Mouse (Mus musculus) adrenal gland (tissue): ENCODE data around the gene Maml3.

ENCODE experiments used
- intact Hi-C: fragments of 180-260 bp; cut with DNase I; formaldehyde crosslinking; loops from one replicate; pipeline ENCODE4 v1.15.1; 2025

The Maml3 gene

DNA sequence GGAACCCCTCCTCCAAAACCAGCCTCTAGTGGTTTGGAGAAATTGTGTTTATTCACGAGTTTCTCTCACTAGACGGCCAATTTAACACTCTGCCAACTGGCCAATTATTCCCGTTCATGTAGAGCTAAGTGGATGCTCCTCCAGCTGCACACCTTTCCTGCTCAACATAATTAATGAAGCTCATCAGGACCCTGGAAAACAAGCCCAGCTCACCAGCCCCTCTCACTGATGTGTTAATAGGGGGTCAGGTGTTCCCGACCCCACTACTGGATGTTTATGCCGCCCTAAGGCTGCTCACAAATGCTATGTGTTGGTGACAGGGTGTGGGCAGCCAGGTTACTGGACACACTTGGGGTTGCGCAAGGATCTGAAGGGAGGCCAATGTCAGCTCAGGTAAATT, 263.7 kb downstream of the Maml3 start:
- intact Hi-C loops, result no loop called here

DNA sequence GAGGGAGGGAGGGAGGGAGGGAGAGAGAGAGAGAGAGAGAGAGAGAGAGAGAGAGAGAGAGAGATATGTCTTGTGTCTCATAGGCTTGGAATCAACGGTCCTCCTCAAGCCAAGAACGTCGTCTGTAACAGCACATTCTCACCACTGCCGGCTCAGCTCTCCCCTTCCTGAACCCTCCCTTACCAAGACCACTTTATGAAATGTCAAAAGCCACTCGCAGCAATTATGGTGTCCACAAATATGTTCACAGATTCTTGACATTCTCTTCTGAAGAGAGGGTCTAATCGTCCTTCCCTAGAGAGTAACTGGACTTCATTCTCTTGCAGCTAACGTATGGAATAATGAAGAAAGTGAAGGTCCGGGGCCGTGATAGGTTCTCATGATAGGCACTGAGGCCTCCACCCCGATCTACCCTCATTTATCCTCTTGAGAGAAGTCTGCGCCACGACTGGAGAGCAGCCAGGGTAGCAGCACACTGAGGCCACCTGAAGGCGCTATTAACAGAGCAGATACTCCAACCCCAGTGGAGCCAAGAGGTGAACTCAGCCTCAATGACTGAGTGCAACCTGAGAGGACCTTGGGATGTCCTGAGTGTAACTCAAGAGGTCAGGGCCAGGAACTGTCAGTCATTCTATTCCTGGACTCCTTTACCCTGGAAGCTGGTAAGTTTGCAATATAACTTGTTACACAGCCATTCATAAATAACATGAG, 264.6 kb downstream of the Maml3 start:
- intact Hi-C loops, result no loop called here

DNA sequence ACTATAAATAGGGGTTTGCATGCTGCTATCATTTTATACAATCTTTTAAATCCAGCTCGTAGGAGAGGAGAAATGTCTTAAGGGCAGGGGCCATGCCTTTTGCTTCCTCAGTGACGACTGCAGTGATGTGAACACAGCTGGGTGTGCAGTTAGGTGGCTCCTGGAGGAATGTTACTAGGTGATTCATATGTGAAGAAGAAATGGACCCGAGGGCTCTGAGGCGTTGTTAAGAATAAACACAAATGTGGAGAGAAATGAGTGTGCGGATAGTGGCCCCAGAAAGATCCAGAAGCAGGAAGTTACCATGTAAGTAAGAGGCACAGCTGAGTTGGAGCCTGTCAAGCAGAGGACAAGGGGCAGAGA, 265.5 kb downstream of the Maml3 start:
- intact Hi-C loops, result no loop called here

DNA sequence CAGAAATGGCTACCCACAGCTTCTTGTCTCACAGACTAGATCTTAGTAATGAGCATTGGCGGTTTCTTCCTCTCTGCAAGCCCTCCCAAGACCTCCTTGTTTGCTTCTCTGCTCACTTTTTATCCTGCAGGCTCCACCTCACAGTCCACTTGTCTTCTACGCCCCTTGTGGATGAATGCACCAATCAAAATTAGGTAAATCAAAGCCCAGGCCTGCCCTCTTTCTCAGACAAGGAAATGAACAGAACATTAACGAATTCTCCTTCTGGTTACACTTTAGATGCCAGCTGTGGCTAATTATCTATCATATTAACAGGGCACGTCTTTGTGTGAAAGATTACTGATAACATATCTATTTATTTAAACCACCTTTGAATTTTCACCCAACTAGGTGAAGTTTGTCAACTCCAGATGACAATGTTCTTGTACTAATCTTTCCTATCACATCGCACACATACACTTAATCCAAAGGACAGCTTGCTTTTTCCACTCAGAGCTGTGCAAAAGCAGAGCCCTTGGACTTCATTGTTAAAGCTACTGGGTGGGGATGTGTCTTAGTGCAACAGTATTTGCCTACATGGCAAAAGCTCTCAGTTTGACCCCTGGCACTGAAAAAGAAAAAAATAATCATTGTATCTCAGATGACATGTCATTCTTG, 266.1 kb downstream of the Maml3 start:
- intact Hi-C loops, result no loop called here

DNA sequence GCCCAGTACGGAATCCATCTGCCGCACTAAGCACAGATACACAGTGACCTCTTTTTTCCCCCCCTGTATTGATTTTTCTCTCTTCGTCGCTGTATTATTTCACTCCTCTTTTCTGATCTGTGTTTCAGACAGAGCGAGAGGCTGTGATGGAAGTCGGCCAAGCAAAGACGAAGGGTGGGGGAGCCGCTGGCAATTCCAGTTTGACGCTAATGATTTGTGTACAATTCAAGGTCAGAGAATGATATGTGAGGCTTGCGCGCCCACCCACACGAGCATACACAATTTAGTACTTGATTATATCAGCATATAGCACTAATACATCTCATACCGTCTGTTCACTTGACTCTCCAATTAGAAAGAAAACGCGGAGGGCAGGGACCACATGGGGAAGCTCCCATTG, 271.9 kb downstream of the Maml3 start:
- intact Hi-C loops, result no loop called here

DNA sequence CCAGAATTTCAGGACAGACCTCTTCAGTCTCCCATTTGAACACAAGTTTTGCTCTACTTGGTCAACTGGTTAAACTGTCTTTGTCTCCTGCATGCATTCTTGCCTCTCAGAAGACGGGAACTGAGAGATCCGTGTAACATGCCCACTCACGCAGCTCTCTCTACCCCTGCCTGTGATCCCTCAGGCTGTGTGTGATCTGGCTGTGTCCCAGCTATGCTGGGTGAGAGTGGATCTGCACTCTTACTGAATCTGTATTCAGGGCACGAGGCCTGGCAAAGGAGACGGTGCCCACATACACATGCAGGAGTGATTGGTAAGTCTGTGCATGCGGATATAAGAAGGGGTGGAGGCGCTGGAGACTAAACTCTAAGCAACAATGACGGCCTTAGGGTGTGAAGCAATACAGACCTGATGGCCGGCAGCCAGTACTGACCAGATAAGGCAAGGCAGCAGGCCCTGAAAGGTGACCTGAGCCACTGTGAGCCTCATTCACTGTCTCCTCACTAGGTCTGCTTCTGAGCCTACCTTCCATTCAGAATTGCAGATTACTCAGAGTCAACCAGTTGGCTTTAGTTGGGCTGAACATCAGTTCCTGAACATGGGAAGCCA, 274.0 kb downstream of the Maml3 start:
- intact Hi-C loops, result no loop called here

DNA sequence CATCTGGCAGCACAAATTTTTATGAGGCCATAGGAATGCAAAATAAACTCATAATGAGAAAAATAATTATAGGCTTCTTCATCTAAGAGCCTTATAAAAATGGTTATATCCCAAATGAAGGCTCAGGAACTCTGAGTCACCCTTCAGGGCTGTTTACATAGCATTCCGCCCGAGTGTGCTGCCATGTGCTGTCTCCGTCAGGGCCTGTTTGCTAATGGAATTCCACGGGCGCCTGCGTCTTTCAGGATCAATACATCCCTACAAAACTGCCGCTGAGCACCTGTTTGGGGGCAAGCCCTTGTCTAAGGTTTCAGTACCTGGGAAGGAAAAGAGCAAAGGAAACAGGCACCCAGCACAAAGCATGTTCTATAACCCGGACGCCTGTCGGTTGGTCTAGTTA, 279.3 kb downstream of the Maml3 start:
- intact Hi-C loops, result no loop called here

DNA sequence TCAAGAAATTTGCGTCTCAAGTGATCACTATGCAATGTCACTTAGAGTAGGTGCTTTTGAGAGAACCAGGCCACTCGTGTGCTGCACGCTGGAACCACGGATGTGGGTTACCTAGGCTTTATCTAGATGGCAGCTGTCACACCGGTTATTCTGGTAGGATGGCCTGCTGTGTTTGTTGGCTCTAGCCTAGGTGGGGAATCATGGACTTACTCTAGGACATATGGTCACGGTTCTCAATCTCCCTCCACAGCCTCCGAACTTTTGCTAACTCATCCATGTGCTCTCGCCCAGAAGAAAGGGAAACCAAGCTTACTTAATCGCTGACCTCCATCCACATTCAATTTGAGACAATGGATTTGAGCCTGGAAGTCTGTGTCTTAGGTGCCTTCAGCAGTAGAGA, 280.4 kb downstream of the Maml3 start:
- intact Hi-C loops, result no loop called here

DNA sequence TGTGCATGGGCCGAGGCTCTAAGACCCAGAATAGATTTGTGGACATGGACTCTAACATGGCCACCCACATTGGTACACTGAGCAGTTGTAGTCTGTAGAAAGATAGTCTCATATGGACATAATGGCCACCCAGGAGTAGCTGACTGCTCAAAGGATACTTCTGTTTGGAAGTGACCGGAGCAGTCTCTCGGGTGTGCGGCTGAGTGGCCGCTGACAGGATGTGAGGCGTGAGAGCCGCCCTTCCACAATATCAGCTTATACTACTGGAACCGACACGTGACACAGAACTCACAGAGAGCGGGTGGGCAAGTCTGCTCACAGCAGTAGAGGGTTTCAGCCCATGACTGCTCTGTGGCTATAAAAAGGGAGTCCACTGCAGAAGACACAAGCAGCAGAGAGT, 283.3 kb downstream of the Maml3 start:
- intact Hi-C loops, result no loop called here

DNA sequence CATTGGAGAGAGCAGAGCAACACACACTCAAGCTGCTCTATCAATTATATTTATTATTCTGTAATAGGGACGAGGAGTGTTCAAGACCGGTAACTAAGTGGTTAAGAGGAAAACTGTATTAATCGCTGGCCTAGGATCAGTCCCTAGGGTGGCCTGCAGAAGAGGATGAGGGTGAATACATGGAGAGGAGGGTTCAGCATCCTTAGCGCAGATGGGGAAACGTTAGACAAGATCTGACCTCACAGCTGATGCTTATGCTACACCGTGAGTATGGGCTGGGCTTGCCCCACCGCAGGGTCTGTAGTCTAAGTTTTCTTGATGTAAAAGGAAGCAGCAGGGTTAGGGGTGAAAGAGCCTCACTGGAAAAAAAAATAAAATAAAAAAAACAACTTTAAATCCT, 285.8 kb downstream of the Maml3 start:
- intact Hi-C loops, result no loop called here

DNA sequence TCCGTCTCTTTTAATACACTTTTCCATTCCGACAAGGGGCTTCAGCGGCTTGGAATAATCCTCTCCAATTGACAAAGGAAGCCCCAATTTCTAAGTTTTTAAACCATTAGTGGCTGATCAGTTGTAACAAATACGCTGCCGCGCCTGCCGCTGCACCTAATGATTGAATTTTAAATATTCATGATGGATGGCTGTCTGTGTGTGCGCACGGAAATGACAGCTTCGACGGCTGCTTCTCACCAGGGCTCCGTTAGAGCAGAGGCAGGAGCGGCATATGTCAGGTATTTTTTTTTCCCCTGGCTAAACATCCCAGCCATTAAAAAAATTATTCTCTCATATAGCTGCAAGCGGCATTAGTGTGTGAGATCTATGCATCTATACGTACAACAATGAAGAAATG, 287.0 kb downstream of the Maml3 start:
- intact Hi-C loops, result no loop called here

DNA sequence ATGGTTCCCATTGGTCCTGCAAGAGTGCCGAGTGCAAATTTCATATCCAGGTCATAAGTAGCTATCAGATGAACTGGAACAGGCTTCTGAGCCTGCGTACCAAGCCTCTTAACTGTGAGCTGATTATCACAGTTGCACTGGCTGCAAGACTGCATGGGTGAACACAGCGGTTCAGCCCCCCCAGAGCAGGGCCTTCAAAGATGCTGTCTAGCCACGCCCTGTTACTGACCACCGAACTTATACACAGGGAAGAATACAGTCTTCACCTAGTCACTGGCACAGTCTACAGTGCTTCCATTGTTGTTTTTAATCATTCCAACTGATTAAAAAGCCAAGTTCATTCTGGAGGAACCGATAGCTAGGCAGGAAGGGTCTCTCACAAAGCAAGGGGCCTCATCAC, 287.5 kb downstream of the Maml3 start:
- intact Hi-C loops, result no loop called here

DNA sequence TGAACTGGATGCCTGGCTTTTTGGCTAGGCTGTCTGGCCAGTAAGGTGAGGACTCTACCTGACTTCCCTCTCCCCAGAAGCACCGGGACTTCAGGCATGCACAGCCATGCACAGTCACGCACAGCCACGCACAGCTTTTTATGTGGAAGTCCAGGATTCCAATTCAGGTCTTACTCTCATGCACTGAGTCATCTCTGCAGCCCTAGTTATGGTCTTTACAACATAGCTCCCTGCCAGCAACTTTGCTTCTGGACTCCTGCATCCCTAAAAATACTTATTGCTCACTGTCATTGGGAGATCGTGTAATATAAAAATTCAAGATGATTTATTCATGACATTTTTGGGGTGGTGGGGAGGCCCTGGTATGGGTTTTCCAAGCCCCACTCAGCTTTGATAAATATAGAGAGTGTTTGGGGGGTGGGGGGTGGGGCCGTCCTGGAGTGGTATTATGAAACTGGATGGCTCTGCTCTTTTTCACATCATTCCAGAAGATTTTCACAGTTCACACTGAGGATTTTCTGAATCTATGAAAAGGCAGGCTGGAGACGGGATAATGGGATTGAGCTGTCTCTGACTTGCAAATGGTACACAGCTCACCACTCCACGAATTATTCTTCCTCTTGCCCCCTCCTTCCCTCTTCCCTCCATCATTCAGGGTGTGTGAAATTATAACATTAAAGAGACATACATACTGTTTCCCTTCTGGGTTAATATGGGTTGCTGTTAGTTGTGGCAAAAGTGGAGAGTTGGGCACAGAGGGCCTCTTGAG, 288.2 kb downstream of the Maml3 start:
- intact Hi-C loops, result no loop called here

DNA sequence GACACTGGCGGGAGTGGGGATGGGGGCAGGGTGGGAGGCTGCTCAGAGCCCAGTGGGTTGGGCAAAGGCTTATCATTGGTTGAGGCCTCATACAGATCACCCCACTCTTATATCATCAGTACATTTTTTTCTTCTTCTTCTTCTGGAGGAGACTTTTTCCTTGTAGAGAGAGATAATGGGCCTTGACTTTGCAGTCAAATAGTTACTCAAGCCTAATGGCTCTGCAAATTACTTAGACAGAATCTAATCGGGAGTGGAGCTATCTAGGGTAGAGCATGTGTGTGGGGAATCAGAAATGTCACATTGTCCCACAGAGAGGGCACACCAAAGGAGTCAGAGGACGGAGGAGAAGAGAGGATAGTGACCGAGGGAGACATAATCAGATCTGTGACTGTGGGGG, 290.8 kb downstream of the Maml3 start:
- intact Hi-C loops, result no loop called here

DNA sequence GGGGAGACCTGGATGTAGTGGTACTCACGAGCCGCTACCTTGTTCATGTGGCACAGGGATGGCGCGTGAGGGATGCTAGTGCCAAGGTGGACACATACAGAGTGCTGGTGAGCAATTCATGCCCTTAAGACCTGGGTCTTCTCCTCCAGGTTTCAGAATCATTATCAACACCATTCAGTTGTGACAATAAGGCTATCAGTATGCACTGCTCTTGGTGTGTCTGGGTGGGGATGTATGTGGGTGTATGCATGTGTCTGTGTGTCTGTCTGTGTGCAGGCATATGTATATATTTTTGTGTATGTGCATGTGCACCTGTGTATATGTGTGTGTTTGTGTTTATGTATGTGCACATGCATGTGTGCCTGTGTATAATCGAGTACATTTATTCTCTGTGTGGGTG, 291.7 kb downstream of the Maml3 start:
- intact Hi-C loops, result no loop called here

DNA sequence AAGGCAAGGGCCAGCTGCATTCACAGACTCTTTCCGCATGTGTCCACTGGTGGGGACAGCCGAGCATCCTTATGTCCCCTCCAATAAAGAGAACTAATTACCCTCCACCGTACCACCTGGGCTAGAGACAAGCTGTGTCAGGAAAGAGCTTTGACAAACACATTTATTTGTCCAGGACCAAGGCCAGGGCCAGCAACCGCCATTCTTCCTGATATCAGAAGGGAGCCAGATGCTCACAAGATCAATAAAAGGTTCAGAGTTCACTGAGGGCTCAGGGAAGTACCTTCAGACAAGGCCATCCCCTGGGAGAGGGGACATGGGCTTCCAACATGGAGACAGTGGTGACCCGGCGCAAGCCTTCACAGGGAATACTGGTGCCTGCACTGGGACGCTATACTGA, 294.1 kb downstream of the Maml3 start:
- intact Hi-C loops, result no loop called here

DNA sequence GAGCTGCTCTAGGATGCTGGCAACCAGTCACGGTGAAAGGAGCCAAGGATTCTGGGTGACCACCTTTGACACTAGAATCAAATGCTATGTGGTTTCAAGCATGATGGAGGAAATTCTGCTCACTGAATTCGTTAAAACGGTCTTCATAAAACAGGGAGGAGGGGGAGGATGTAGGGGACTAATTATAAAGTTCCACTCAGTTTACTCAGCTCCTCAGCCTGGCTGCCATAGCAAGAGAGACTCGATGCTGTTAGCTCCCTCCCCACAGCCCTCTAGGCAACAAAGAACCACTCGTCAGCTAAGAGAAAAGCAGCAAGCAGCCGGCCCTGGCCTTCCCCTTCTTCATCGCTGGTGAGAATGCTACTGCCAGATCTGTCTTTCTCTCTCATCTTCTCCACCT, 295.1 kb downstream of the Maml3 start:
- intact Hi-C loops, result no loop called here

DNA sequence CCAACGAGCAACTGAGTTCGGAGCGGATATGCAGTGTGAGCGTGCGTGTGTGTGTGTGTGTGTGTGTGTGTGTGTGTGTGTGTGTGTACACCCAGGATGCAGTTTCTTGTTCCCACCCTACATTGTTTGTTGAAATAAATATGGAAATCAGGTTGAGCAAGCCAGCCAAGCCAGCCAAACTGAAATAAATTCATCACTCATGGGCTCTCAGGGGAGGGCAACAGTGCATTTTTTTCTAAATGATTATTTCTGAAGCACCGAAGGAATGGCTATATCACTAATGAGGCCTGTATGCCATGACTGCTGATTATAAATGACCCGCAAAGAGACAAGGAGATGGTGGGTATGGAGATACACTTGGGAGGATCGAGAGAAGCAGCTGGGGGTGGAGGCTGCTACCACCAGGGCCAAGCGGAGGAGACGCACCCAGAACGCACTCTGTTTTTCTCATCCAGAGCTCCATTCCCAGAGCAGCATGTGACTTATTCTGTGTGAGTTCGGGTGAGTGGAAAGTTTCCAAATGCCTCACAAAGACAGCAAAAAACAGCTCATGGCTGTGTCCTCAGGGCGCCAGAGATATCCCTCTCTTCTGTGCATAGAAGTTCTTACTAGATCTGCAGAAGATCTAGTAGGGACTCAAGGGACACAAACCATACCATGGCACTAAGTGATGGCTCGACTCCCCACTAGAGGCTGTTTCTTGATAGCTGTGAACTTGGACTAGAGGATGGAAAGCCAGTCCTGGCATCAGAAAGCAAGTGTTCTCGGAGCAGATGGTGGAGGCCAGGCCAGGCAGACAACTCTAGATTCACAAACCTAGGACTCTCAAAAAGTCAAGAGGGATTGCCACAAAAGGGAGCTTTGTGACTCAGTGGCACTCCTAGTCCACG, 296.6 kb downstream of the Maml3 start:
- intact Hi-C loops, result no loop called here

DNA sequence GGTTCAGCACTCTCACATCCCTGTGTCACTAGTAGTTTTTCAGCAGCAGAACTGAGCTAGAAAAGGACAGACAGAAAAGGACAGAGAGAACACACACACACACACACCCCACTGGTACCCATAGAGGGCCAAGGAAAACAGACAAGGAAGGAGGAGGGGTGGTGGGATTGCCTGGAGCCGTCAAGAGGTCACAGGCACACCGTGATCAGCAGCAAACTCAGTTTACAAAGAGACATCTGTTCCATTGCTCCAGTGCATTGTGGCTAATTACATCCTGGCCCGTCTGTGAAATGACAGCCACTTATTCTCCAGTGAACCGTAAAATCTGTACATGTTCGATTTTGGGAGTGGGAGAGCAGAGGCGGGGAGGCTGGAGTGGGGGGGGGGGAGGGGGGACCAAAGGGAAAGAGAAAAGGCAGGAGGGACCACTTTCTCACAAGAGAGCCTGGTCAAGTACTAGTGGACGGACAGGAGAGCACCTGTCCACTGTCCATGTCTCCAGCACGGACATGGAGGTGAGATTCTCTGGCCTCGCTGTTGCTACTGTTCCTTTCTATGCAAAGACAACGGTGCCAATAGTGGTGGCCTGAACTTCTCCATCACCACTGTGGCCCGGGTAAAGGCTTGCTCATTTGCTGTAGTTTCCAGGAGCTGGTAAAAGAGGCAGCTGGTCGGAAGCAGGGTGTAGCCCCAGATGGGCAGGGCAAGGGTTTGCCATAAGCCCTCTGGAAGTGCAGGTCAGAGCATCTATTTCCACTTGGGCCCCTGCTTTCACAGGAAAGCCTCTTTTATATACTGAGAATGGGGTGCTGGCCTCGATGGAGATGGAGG, 299.2 kb downstream of the Maml3 start:
- intact Hi-C loops, result no loop called here

DNA sequence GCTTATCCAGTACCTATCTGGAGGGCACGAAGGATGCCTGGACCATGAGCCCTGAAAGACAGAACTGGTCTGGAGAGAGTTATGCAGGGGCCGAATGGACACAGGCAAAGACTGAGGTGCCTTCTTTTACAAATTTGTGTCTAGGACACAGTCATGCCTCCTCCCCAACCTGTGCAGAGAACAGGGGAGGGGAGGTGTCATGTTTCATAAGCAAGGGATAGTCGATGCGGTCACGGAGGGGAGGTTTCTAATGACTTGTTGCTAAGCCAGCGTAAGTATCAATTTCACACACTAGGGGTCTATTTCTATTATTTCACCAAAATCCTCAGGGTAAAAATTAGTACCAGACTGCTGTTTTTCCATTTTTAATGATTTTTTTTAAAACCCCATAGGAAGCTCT, 301.0 kb downstream of the Maml3 start:
- intact Hi-C loops, result no loop called here
